Mouse (Mus musculus) midbrain, embryonic 11.5 days (tissue): ENCODE data around the gene Rp9. TPM values are rescaled to one million over a fixed set of nuclear protein-coding genes. Genes with fewer than 3 reads are reported as not detected.

Source experiments
- ATAC-seq: fragments of 200-750 bp; cut with Nextera tagmentation; 2 replicates; pipeline ENCODE4 v1.8.0; 2017; ENCODE audit warnings: moderate TSS enrichment, moderate library complexity; ENCODE audit not compliant: low FRiP score
- DNase-seq: peaks from one replicate; pipeline ENCODE4 v3.0.0; 2015; ENCODE audit warnings: low spot score; ENCODE audit errors: missing footprints
- H3K27ac ChIP-seq: fragments of 300-500 bp; sonication (generic); 2 replicates; pipeline ENCODE4 v1.5.1; 2014; ENCODE audit warnings: low read depth, low read length
- H3K27me3 ChIP-seq: fragments of 300-500 bp; sonication (generic); 2 replicates; pipeline ENCODE4 v1.6.1; 2014; ENCODE audit warnings: mild to moderate bottlenecking, low read length, moderate library complexity, mixed read lengths; ENCODE audit not compliant: control insufficient read depth, insufficient read depth
- H3K36me3 ChIP-seq: fragments of 300-500 bp; sonication (generic); 2 replicates; pipeline ENCODE4 v1.6.1; 2014; ENCODE audit warnings: mild to moderate bottlenecking, low read length, moderate library complexity, mixed read lengths; ENCODE audit not compliant: control insufficient read depth, insufficient read depth
- H3K4me1 ChIP-seq: fragments of 300-500 bp; sonication (generic); 2 replicates; pipeline ENCODE4 v1.6.1; 2014; ENCODE audit warnings: low read length; ENCODE audit not compliant: control insufficient read depth, insufficient read depth
- H3K4me2 ChIP-seq: fragments of 300-500 bp; sonication (generic); 2 replicates; pipeline ENCODE4 v1.6.1; 2014; ENCODE audit warnings: mild to moderate bottlenecking, moderate library complexity
- H3K4me3 ChIP-seq: fragments of 300-500 bp; sonication (generic); 2 replicates; pipeline ENCODE4 v1.5.1; 2014; ENCODE audit warnings: low read depth, low read length
- H3K9ac ChIP-seq: fragments of 300-500 bp; sonication (generic); 2 replicates; pipeline ENCODE4 v1.6.1; 2014; ENCODE audit warnings: low read length
- H3K9me3 ChIP-seq: fragments of 300-500 bp; sonication (generic); 2 replicates; pipeline ENCODE4 v1.6.1; 2016; ENCODE audit warnings: low read length; ENCODE audit not compliant: control insufficient read depth
- WGBS: fragments of 180-500 bp; shearing (Covaris S2); extraction: QIAGEN DNeasy Blood & Tissue Kit; methylation state at CpG from one replicate; pipeline ENCODE4 v1.1.7; 2014; 5-methylcytosine and 5-hydroxymethylcytosine counted together
- polyA plus RNA-seq: library from polyadenylated mRNA; unstranded; fragments of >200 nt; fragmentation: Nextera tagmentation; extraction: Ambion mirVana; gene quantifications from 2 replicates; pipeline ENCODE4 v1.2.1, GENCODE M21; 2014

Gene Rp9
- polyA plus RNA-seq, 1 experiment from 2014 or later: 54.2 TPM

- no peak for DNase-seq
- Histone ChIP-seq H3K9ac (no peak overlapping the region), H3K36me3 (no peaks in the 10 kb centered on the region), H3K27ac (no peak overlapping the region), H3K27me3 (no peaks in the 10 kb centered on the region), H3K4me3 (no peak overlapping the region), H3K4me1 (no peaks in the 10 kb centered on the region), H3K9me3 (no peaks in the 10 kb centered on the region), H3K4me2 (no peak overlapping the region)
- WGBS: 72% methylated on average over 9 of the region's 9 CpGs
- no peak for ATAC-seq
These were observed 19.4 kb upstream of the Rp9 start for GRCm38 (mm10) chr9:22488963-22489362.

GRCm38 (mm10) chr9:22486211-22486610 is 16.7 kb upstream of the Rp9 start:
- ATAC-seq: no peak
- 90% methylated on average over 7 of the region's 7 CpGs for WGBS
- H3K4me1 ChIP-seq: no peaks in the 10 kb centered on the region

GRCm38 (mm10) chr9:22484562-22485308 is 15.2 kb upstream of the Rp9 start:
- Histone ChIP-seq H3K4me2 (no peak overlapping the region), H3K27ac (no peak overlapping the region), H3K27me3 (no peaks in the 10 kb centered on the region), H3K36me3 (no peaks in the 10 kb centered on the region), H3K9ac (no peak overlapping the region), H3K4me3 (no peak overlapping the region), H3K9me3 (no peaks in the 10 kb centered on the region), H3K4me1 (no peaks in the 10 kb centered on the region)
- ATAC-seq (no peak), DNase-seq (no peak)
- 89% methylated on average over 12 of the region's 12 CpGs for WGBS

More at GRCm38 (mm10) chr9:22486211-22486610, 16.7 kb upstream of the Rp9 start:
- Histone ChIP-seq H3K36me3 (no peaks in the 10 kb centered on the region), H3K4me2 (no peak overlapping the region), H3K4me3 (no peak overlapping the region), H3K27ac (no peak overlapping the region), H3K27me3 (no peaks in the 10 kb centered on the region), H3K9ac (no peak overlapping the region), H3K9me3 (no peaks in the 10 kb centered on the region)
- DNase-seq: no peak

GRCm38 (mm10) chr9:22483866-22484561 is 14.5 kb upstream of the Rp9 start:
- H3K4me3 ChIP-seq: no peak overlapping the region
- no peaks in the 10 kb centered on the region for H3K9me3 ChIP-seq

GRCm38 (mm10) chr9:22478946-22479345 is 9.4 kb upstream of the Rp9 start:
- Histone ChIP-seq H3K27ac (no peak overlapping the region), H3K9ac (no peak overlapping the region), H3K27me3 (no peaks in the 10 kb centered on the region), H3K4me3 (no peak overlapping the region), H3K4me2 (no peak overlapping the region), H3K4me1 (no peaks in the 10 kb centered on the region; the same call in 1 of the 2 replicates), H3K36me3 (no peaks in the 10 kb centered on the region), H3K9me3 (no peaks in the 10 kb centered on the region)
- no peak for ATAC-seq
- DNase-seq: peak; percentile 31
- WGBS: 88% methylated on average over 8 of the region's 8 CpGs

More at GRCm38 (mm10) chr9:22483866-22484561, 14.5 kb upstream of the Rp9 start:
- DNase-seq (no peak), ATAC-seq (no peak)
- no peak overlapping the region for H3K4me2 ChIP-seq
- no peak overlapping the region for H3K9ac ChIP-seq
- 95% methylated on average over 8 of the region's 8 CpGs for WGBS
- H3K36me3 ChIP-seq: no peaks in the 10 kb centered on the region
- H3K4me1 ChIP-seq: no peaks in the 10 kb centered on the region
- H3K27me3 ChIP-seq: no peaks in the 10 kb centered on the region
- H3K27ac ChIP-seq: no peak overlapping the region

GRCm38 (mm10) chr9:22476265-22476664 is 6.7 kb upstream of the Rp9 start:
- Histone ChIP-seq H3K4me3 (peak overlapping the region; percentile 56), H3K36me3 (no peaks in the 10 kb centered on the region), H3K27ac (no peak overlapping the region), H3K9me3 (no peaks in the 10 kb centered on the region), H3K9ac (peak overlapping the region; percentile 60), H3K4me1 (no peaks in the 10 kb centered on the region; the same call in 1 of the 2 replicates), H3K27me3 (no peaks in the 10 kb centered on the region), H3K4me2 (peak overlapping the region; percentile 85)
- DNase-seq: peak; percentile 87
- no peak for ATAC-seq
- whole genome bisulfite sequencing: 6% methylated on average over 10 of the region's 10 CpGs

- Histone ChIP-seq H3K27me3 (no peaks in the 10 kb centered on the region), H3K4me3 (peak within 1 kb of the TSS; percentile 56), H3K4me2 (peak within 1 kb of the TSS; percentile 85), H3K9me3 (no peaks in the 10 kb centered on the region), H3K27ac (no peak within 1 kb of the TSS), H3K9ac (peak within 1 kb of the TSS; percentile 60), H3K4me1 (no peaks in the 10 kb centered on the region; the same call in 1 of the 2 replicates), H3K36me3 (no peaks in the 10 kb centered on the region)
- DNase-seq: peak; percentile 99
- ATAC-seq: peak; percentile 100
- WGBS: 0% methylated on average over 25 of the region's 25 CpGs
These were observed 5.9 kb upstream of the Rp9 start, which contains the start of gene Bbs9 for GRCm38 (mm10) chr9:22475424-22475868. Gene Bbs9, plus strand, starts transcription at chr9:22475715.

- Histone ChIP-seq H3K9me3 (no peaks in the 10 kb centered on the region), H3K4me3 (no peak overlapping the region), H3K4me1 (peaks cover 3% of the 10 kb centered on the region; the same call in 1 of the 2 replicates), H3K36me3 (no peaks in the 10 kb centered on the region; the same call in 1 of the 2 replicates), H3K9ac (no peak overlapping the region), H3K27me3 (no peaks in the 10 kb centered on the region), H3K4me2 (no peak overlapping the region), H3K27ac (no peak overlapping the region)
- ATAC-seq (no peak), DNase-seq (no peak)
- WGBS: 76% methylated on average over 8 of the region's 8 CpGs
These were observed 664 bp downstream of the Rp9 start for GRCm38 (mm10) chr9:22468899-22469259.
